Comparison of ENCODE assay signal across 9 mouse cellular contexts in genomic region chr12:113103846-113104451, GRCm38 (mm10). TPM values are rescaled to one million over a fixed set of nuclear protein-coding genes. Genes with fewer than 3 reads are reported as not detected.
A peak's percentile ranks its signal among the peaks of the same experiment; 100 is the strongest.
DNase-seq lines count a peak whose midpoint lies in the region; ATAC-seq and TF ChIP-seq lines count a peak whose summit lies in the region.
"Had no signal": no experiment of that assay in that cellular context is flagged by ENCODE, and none has a peak within 500 bp of the region (broad histone marks: within the 10 kb centered on the region; RNA-seq: fewer than 3 reads in every experiment).

No protein-coding gene starts in this region.

- peak; percentile 64 for DNase-seq in adrenal gland, adult 2 months
- DNase-seq in adrenal gland, adult 18-20 months (ENCODE audit: low spot score in 2 of 2): no peak
- peak; percentile 50 for DNase-seq in lung, postnatal 0 days (ENCODE audit: low spot score)
- no peak for DNase-seq in lung, postnatal 25 days (ENCODE audit: low spot score)
- peak; percentile 60 for DNase-seq in naive thymus-derived CD4-positive, alpha-beta T cell, adult 2 months (ENCODE audit: low read depth)
- no peak for DNase-seq in left cerebral cortex, postnatal 14 days (ENCODE audit: low spot score in 2 of 2)
- DNase-seq in gastrocnemius, adult 18-20 months (ENCODE audit: low spot score): no peak

- ATAC-seq in lung, postnatal 0 days: no peak
- ATAC-seq in common myeloid progenitor, adult 5-6 weeks (replicated peaks; ENCODE audit: low read depth, poor library complexity, severe bottlenecking): peak; percentile 21; the same call in 1 of the 2 replicates

- no peak overlapping the region for H3K4me2 ChIP-seq in lung, postnatal 0 days (replicated peaks; ENCODE audit: low read depth, low read length)

- H3K27ac ChIP-seq in lung, postnatal 0 days (ENCODE audit: low read length): no peak overlapping the region

- intact Hi-C loops in left cerebral cortex, postnatal 14 days (cut with DNase I): loop anchor here (5.0 kb wide), 1 partner anchor 97 kb away; no protein-coding TSS in a partner anchor

- peak; percentile 63 for TF ChIP-seq CTCF in lung, postnatal 0 days (IDR thresholded peaks at IDR 0.05)

- H3K4me1 ChIP-seq in lung, postnatal 0 days (ENCODE audit: insufficient read depth, low read depth, low read length): no peaks in the 10 kb centered on the region; the same call in none of the 2 replicates

- no peaks in the 10 kb centered on the region for H3K27me3 ChIP-seq in lung, postnatal 0 days (replicated peaks; ENCODE audit: insufficient read depth, low read length)

- H3K4me3 ChIP-seq in lung, postnatal 0 days (ENCODE audit: low read depth, low read length): no peak overlapping the region

- no peak for TF ChIP-seq EP300 in lung, postnatal 0 days (IDR thresholded peaks at IDR 0.05)

- 72% methylated on average over 8 of the region's 8 CpGs for WGBS in lung, postnatal 0 days

- H3K9me3 ChIP-seq in lung, postnatal 0 days (ENCODE audit: low read length): no peaks in the 10 kb centered on the region

- H3K36me3 ChIP-seq in lung, postnatal 0 days (ENCODE audit: insufficient read depth, low read length): no peaks in the 10 kb centered on the region

- no peak overlapping the region for H3K9ac ChIP-seq in lung, postnatal 0 days (replicated peaks; ENCODE audit: low read depth)

RNA-seq across cellular contexts. Expression of gene Mta1, which starts 5.9 kb away (rescaled TPM):
- total RNA-seq in adrenal gland, adult 2 months (2021): 100 to 1,000 TPM in 1 of 2 experiments, 10 to 100 TPM in 1; 76.6 to 102 TPM
- polyA plus RNA-seq in adrenal gland, adult 2 months (2012; rRNA removed): 164 TPM in 2 replicates
- total RNA-seq in adrenal gland, adult 18-20 months (2021): 10 to 100 TPM; 61.6 to 89.6 TPM
- 10.5 and 12.2 TPM in 2 replicates for polyA plus RNA-seq in lung, postnatal 0 days (2015; fragmentation: Nextera tagmentation; extraction: Ambion mirVana)
- 46.9 and 53.3 TPM in 2 replicates for total RNA-seq in common myeloid progenitor, adult 5-6 weeks (2017)
- total RNA-seq in left cerebral cortex, postnatal 14 days (2021): 10 to 100 TPM; 92.7 to 95.9 TPM
- total RNA-seq in gastrocnemius, adult 18-20 months (2021): 10 to 100 TPM; 38.0 to 41.7 TPM

RNA-seq across cellular contexts. Expression of gene Tex22, which starts 29.6 kb away (rescaled TPM):
- under 1 TPM; 0.28 to 0.43 TPM for total RNA-seq in adrenal gland, adult 2 months (2021)
- polyA plus RNA-seq in adrenal gland, adult 2 months (2012; rRNA removed): 0.35 and 0.90 TPM in 2 replicates
- total RNA-seq in adrenal gland, adult 18-20 months (2021): under 1 TPM in 1 of 2 experiments, not detected in 1; 0.27 TPM
- polyA plus RNA-seq in lung, postnatal 0 days (2015; fragmentation: Nextera tagmentation; extraction: Ambion mirVana): not detected in 2 replicates
- not detected in 2 replicates for total RNA-seq in common myeloid progenitor, adult 5-6 weeks (2017)
- total RNA-seq in left cerebral cortex, postnatal 14 days (2021): under 1 TPM in 1 of 2 experiments, not detected in 1; 0.31 TPM
- total RNA-seq in gastrocnemius, adult 18-20 months (2021): under 1 TPM in 1 of 2 experiments, not detected in 1; 0.27 TPM
- polyA plus RNA-seq: urinary bladder, adult 2 months had no signal

RNA-seq across cellular contexts. Expression of gene Crip2, which starts 36.1 kb away (rescaled TPM):
- total RNA-seq in adrenal gland, adult 2 months (2021): 10 to 100 TPM; 57.5 to 58.2 TPM
- 159 and 168 TPM in 2 replicates for polyA plus RNA-seq in adrenal gland, adult 2 months (2012; rRNA removed)
- 10 to 100 TPM; 48.1 to 55.6 TPM for total RNA-seq in adrenal gland, adult 18-20 months (2021)
- polyA plus RNA-seq in lung, postnatal 0 days (2015; fragmentation: Nextera tagmentation; extraction: Ambion mirVana): 1,357 and 1,498 TPM in 2 replicates
- 6.3 and 7.3 TPM in 2 replicates for total RNA-seq in common myeloid progenitor, adult 5-6 weeks (2017)
- total RNA-seq in left cerebral cortex, postnatal 14 days (2021): 100 to 1,000 TPM; 199 to 200 TPM
- total RNA-seq in gastrocnemius, adult 18-20 months (2021): 10 to 100 TPM; 28.2 to 43.8 TPM

RNA-seq across cellular contexts. Expression of gene Crip1, which starts 42.2 kb away (rescaled TPM):
- total RNA-seq in adrenal gland, adult 2 months (2021): 100 to 1,000 TPM in 1 of 2 experiments, 10 to 100 TPM in 1; 51.5 to 101 TPM
- polyA plus RNA-seq in adrenal gland, adult 2 months (2012; rRNA removed): 31.7 and 36.9 TPM in 2 replicates
- 100 to 1,000 TPM in 1 of 2 experiments, 10 to 100 TPM in 1; 52.9 to 106 TPM for total RNA-seq in adrenal gland, adult 18-20 months (2021)
- polyA plus RNA-seq in lung, postnatal 0 days (2015; fragmentation: Nextera tagmentation; extraction: Ambion mirVana): 1,321 and 1,744 TPM in 2 replicates
- total RNA-seq in common myeloid progenitor, adult 5-6 weeks (2017): 337 and 338 TPM in 2 replicates
- total RNA-seq in left cerebral cortex, postnatal 14 days (2021): 10 to 100 TPM; 12.7 to 13.0 TPM
- total RNA-seq in gastrocnemius, adult 18-20 months (2021): 100 to 1,000 TPM in 1 of 2 experiments, 10 to 100 TPM in 1; 65.3 to 100 TPM

RNA-seq across cellular contexts. Expression of gene Tedc1, which starts 52.3 kb away (rescaled TPM):
- 1 to 10 TPM in 1 of 2 experiments, under 1 TPM in 1; 0.66 to 1.4 TPM for total RNA-seq in adrenal gland, adult 2 months (2021)
- 3.6 and 6.6 TPM in 2 replicates for polyA plus RNA-seq in adrenal gland, adult 2 months (2012; rRNA removed)
- total RNA-seq in adrenal gland, adult 18-20 months (2021): under 1 TPM; 0.83 to 0.93 TPM
- 2.5 and 2.6 TPM in 2 replicates for polyA plus RNA-seq in lung, postnatal 0 days (2015; fragmentation: Nextera tagmentation; extraction: Ambion mirVana)
- total RNA-seq in common myeloid progenitor, adult 5-6 weeks (2017): 19.2 and 19.6 TPM in 2 replicates
- total RNA-seq in left cerebral cortex, postnatal 14 days (2021): 1 to 10 TPM; 1.7 to 1.8 TPM
- not detected for total RNA-seq in gastrocnemius, adult 18-20 months (2021)

Comparison
In these comparisons a context has a peak if more than half of its experiments do, and no peak if none do; other contexts are left out.
1. DNase-seq: peak in adrenal gland, adult 2 months (single experiment), lung, postnatal 0 days (single experiment) and naive thymus-derived CD4-positive, alpha-beta T cell, adult 2 months (single experiment); none in adrenal gland, adult 18-20 months (0 of 2), lung, postnatal 25 days (single experiment), left cerebral cortex, postnatal 14 days (0 of 2) and gastrocnemius, adult 18-20 months (single experiment).